Mouse (Mus musculus) lung, adult 2 months (tissue): ENCODE measurements at regions not wholly inside any gene's neighbourhood (a gene's known extent, or its start where the extent isn't known, plus 50 kb on each side); places are given as distances from the start of the nearest gene placed in this dataset.
"Not testable (repeated sequence)": the region's sequence is repeated elsewhere in the genome, so short reads cannot be mapped to it uniquely, and the experiment has no call there.

Experiments used
- CTCF ChIP-seq: fragments of 200-500 bp; IDR thresholded peaks from 2 replicates; pipeline ENCODE4 v1.5.1; 2011; ENCODE audit warnings: mild to moderate bottlenecking, low read length, control low read depth; ENCODE audit not compliant: insufficient read depth
- POLR2A ChIP-seq: fragments of 200-500 bp; IDR thresholded peaks from 2 replicates; pipeline ENCODE4 v1.6.1; 2011; ENCODE audit warnings: low read depth, mild to moderate bottlenecking, control low read depth, low read length, borderline replicate concordance; ENCODE audit errors: extremely low read depth

- TF ChIP-seq CTCF, POLR2A: not testable (repeated sequence)
Measured at GRCm38 (mm10) chr8:118209301-118209700, 74.2 kb upstream of the Cdh13 start.
